Mouse (Mus musculus) brain, adult 2 months (tissue): ENCODE measurements around the gene Mcl1.
A peak's percentile ranks its signal among the peaks of the same experiment; 100 is the strongest.
"Not testable (repeated sequence)": the region's sequence is repeated elsewhere in the genome, so short reads cannot be mapped to it uniquely, and the experiment has no call there.

ENCODE experiments used
- DNase-seq: peaks from one replicate; pipeline ENCODE4 v3.0.0; 2011; ENCODE audit warnings: low read depth, low spot score

Mcl1 gene

DNA sequence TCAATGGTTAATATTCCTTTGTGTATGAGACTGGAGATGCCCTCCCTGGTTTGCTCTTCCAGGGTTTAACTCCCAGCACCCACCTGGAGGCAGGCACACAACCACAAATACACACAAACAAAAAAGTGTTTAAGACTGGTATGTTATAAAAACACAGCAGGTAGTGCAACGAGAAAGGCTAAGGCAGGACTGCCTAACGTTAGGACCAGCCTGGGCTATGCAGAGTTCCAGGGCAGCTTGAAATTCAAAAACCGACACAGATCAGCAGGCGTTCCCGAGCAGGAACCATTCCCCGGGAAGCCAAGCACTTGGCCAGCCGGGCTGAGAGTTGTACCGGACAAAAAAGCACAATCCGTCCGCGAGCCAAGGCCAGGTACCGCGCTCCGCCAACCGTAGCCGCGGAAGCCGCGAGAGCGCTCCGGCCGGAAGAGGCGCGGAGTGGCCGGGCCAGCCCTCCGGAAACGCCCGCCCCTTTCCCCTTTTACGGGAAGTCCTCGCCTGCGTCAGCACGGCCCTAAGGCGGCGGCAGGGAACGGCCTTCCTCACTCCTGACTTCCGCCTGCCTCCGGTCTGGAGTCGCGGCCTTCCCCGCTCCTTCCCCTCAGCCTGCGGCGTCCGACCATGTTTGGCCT, at the start of gene Mcl1:
Mcl1 (plus strand) TSS at position 553 of the 632 bp plus-strand sequence.
- DNase-seq: peak; percentile 98

DNA sequence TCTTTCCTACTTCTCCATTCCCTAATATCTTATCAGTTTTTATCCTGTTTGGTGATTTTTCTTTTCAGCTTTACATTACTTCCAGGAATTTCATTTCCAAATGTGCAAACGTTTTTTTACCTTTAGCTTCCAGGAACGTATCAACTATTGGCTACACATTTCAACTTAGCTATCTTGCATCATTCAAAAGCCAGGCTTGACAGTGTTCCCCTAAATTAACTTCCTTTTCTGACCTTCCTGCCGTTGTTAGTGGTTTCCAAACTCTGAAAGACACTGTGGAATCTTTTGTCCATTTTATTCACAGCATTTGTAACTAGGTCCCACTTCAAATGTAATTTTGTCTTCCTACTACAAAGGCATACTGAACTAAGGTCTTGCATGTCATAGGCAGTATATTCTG, 49.4 kb upstream of the Mcl1 start:
- DNase-seq: no peak

DNA sequence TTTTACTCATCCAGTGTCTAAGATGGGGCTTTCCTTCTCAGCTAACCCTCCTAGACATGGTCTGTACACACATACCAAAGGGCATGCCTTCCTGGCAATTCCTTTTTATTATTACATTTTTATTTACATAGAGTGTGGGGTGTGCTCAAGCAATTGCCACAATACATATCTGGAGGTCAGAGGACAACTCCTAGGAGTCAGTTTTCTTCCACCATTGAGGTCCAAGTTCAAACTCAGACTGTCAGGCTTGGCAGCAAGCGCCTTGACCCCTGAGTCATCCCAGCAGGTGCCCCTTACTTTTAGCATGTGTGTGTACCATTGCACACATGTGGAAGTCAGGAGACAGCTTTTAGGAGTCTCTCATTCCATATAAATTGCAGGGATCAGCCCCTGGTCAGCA, 44.6 kb upstream of the Mcl1 start:
- DNase-seq: no peak

DNA sequence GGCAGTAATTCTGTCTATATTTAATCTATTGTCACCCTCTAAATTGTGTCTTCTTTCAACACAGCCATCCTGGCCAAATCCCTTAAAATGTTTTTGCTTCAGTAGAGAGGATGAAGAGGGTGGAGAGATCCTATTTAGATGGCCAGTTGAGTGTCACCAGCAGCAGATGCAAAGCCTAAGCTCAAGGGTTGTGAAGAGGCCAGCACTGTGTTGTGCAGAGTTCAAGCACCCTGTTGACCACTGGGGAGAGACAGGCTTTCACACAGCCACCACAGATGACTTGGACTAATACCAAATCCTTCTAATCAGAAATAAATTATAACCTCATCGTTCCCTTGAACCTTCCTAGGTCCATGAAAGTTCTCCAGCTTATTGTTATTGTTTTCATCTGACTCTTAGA, 40.1 kb upstream of the Mcl1 start:
- DNase-seq: no peak

DNA sequence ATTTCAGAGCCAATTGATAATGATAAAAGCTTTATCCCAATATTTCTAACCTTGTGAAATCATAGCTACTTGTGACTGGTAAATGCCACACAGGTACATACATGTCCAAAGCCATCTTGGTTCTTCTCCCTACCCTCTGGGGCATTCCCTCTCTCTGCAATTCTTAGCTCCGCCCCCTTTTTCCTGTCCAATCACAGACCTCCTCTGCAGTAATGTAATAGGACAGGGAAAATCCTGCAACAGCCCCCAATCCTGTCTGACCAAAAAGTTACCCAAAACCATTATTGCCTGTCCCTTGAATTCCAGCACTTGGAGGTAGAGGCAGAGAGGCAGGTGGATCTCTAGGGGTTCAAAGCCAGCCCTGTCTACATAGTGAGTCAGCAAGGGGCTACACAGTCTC, 37.3 kb upstream of the Mcl1 start:
- DNase-seq: no peak

DNA sequence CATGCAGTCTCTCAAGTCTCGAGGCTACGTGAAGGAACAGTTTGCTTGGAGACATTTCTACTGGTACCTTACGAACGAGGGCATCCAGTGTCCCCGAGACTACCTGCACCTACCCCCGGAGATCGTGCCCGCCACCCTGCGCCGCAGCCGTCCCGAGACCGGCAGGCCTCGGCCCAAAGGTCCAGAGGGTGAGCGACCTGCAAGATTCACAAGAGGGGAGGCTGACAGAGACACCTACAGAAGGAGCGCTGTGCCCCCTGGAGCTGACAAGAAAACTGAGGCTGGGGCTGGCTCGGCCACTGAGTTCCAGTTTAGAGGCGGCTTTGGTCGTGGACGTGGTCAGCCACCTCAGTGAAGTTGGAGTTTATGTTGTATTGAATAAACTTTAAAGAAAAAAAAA, 36.2 kb upstream of the Mcl1 start:
- not testable (repeated sequence) for DNase-seq

DNA sequence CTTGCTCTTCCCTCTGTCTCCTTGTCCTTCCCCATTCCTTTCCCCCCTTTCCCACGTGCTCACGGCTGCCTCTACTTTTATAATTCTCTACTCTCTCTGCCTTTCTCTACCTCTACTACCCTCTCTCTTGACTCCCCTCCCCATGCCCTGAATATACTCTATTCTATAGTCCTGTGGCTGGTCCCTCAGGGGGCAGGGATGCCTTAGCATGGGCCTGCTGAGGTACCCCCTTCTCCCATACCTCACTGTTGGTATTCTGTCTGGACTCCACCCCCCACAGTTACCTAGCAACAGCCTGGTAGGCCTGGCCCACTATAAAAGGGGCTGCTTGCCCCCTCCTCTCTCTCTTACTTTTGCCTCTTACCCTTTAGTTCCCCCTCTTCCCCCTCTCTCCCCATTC, 35.0 kb upstream of the Mcl1 start:
- no peak for DNase-seq

DNA sequence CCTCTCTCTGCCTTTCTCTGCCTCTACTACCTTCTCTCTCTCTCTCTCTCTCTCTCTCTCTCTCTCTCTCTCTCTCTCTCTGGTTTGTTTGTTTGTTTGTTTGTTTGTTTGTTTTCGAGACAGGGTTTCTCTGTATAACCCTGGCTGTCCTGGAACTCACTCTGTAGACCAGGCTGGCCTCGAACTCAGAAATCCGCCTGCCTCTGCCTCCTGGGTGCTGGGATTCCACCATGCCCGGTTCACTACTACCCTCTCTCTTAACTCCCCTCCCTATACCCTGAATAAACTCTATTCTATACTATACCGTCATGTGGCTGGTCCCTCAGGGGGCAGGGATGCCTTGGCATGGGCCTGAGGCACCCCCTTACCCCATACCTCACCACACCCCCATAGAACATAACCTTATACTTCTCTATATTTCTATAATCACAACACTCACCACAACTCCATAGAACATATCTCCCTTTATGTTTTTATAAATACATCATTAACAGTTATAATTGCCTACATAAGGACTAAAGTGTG, 34.5 kb upstream of the Mcl1 start:
- DNase-seq: not testable (repeated sequence)

DNA sequence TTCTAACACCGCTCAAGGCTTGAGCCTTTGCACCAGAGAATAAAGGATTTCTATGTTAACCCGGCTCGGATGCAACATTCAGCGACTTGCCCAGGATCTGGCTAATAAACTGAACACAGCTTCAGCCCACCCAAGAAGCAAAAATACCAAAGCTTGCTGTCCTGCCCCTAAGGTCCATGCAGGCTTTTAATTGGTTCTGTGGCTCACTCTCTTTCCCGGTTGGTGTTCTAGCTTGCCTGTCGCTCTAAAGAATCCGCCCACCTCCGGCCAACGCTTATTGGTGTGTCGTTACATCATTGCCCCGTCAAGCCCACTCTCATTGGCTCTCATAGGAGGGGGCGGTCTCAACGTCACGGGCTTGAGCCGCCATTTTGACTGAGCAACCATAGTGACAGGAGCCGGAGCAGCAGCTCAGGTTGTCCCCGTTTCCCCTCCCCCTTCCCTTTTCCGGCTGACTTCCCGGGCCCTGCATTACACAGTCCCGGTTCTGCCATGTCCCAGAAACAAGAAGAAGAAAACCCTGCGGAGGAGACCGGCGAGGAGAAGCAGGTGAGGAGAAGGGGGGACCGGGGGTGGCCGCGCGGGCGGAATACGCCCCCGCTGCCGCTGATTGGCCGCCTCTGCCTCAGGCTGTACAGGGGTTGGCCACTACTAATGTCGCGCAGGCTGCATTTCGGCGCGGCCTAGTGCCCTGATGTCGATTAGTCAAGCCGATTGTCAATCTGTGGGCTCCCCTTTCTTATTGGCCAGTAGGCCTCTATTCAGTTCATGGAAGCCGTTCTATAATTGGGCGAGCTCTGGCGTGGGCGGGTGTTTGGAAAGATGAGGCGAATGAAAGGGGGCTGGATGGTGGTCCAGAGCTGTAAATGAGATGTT, 33.7 kb upstream of the Mcl1 start, which contains the start of gene Ensa:
Ensa (plus strand) TSS at position 366 of the 876 bp plus-strand sequence.
- peak; percentile 100 for DNase-seq

DNA sequence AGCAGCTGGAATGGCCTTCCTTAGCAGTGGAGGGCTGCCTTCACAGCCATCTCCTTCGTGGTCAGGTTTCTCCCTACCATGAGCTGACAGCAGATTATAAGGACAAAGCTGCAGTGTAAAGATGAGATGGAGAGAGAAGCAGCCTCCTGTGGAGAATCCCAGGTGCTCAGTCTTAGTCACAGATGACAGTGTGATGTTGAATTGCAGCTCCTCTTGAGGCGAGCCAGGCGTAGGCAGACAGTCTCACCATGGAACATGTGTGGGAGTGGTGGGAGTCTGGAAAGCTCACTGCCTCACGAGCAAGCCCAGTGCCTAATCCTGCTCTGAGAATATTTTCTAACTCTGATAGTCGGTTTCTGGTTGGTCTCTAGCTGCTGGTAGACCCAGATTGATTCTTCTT, 30.8 kb upstream of the Mcl1 start:
- DNase-seq: peak; percentile 95

DNA sequence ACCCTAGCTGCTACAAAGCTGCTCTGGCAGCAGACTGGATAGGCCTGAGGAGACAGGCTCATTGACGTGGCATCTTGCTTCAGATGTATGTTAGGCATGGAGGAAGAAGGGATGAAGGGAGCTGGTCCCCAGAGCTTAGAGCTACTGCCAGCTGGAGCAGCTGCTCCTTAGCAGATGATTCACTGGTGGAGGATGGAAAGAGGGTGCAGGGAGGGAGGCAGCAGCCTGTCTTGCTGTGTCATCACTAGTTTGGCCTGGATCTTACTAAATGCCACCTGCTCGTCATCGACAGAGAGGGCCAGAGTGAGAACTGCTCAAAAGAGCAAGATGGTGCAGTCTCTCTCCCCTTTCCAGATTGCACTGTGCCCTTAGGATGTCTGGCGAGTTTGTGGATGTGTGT, 28.8 kb upstream of the Mcl1 start:
- peak; percentile 96 for DNase-seq

DNA sequence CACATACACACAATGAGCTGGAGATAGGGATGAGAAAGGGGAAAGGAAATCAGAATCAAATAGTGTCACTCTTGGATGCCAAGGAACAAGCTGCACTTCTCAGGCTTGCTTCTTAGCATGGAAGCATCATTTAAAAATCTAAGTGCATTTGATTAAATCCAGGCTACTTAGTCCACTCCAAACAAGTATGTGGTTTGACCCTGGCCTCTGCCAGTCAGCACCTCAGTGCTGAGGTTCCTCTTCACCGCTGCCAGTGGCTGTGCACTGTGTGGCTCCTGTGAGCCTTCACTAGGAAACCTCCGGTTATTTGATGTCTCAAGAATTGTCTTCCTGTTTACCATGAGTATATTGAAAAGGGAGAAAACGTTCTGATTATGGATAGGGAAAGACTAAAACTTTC, 27.7 kb upstream of the Mcl1 start:
- no peak for DNase-seq

DNA sequence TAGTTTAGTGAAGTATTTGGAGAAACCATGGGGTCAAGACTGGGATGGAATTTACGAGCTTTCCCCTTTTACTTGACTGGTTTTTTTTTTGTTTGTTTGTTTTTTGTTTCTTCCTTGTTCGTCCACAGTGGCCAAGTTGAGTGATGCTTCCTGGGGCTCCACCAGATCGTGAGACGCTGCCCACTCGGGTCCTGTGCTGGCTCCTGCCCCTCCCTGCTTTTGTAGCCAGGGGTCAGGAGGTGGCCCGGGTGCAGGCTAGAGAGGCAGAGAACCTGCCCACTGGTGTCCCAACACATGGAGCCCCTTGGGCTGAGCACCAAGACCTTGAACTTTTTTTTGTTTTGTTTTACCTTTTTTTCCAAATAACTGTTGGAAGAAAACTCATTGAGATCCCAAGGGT, 27.3 kb upstream of the Mcl1 start:
- DNase-seq: no peak

DNA sequence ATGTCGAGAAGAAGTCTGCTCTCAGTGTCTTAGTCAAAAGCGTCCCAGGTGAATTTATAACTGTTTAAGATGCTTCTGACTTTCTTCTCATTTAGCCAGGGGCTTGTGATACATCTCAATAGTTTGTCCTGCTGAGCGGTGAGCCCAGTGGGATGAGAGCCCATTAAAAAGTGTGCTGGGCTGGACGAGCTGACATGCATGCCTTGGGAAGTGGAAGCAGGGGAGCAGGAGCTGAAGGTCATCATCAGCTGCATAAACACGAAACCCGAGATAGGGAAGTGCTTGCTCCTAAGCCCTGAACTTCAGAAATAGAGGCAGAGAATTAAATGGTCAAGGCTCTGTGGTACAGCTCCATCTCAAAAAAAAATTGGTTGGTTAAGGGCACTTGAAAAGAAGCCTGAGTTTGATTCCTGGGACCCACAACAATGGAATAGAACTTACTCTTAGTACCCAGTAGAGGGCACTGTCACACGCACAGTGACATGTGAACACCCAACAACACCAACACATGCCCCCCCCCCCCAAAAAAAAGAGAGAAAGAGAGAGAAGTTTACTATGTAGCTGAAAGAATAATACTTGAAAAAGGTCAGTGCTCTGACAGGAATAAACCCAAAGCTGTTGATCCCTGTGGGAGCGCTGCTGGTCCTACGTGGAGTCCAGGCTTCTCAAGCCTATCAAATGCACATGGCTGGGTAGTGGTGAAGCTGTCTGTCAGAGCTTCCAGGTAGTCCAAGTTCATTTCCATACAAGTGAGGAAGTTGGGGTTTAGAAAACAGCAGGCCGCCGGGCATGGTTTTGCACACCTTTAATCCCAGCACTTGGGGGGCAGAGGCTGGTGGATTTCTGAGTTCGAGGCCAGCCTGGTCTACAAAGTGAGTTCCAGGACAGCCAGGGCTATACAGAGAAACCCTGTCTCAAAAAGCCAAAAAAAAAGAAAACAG, 25.7 kb upstream of the Mcl1 start:
- peak; percentile 52 for DNase-seq

DNA sequence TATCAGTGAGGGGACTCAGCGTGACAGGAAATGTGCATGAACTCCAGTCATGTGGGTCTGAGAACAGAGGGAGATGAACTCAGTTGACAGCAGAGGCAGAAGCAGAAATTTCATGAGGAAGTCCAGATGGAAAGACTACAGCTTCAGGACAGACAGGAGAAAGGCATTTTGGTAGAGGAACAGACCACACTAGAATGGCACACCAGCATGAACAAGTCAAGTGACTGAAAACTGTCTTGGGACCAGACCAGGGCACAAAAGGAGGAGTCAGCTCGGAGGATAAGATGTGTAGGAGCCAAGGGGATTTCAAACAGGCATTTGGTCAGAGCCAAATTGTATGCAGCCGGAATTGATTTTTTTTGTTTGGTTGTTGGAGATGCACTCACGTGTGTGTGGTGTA, 23.0 kb upstream of the Mcl1 start:
- DNase-seq: no peak

DNA sequence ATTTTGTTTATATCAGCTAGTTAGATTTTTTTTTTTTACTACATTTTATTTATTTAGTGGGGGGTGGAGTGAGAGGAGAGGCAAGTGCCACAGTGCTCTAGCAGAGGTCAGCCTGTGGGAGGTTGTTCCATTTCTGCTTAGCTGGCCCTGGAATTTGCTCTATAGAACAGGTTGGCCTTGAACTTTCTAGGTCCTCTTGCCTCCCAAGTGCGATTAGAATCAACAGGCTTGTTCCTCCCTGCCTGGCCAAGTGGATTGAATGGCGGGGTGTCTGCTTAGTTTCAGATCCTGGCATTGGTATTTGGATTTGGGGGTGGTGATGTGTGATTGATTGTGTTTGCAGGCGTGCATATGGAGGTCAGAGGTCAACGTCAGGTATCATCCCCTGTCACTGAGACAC, 22.5 kb upstream of the Mcl1 start:
- no peak for DNase-seq

DNA sequence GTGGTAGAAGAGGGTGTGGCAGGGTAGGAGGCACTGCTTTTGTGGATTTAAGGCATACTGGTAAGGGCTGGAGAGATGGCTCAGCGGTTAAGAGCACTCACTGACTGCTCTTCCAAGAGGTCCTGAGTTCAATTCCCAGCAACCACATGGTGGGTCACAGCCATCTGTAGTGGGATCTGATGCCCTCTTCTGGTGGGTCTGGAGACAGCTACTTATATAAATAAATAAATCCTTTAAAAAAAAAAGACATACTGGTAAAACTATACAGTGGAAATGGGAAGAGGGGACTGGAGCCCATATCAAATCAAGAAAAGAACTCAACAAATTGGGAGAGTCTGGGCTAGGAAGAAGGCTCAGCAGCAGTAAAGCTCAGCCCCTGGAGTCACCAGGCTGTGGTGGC, 18.9 kb upstream of the Mcl1 start:
- DNase-seq: no peak

DNA sequence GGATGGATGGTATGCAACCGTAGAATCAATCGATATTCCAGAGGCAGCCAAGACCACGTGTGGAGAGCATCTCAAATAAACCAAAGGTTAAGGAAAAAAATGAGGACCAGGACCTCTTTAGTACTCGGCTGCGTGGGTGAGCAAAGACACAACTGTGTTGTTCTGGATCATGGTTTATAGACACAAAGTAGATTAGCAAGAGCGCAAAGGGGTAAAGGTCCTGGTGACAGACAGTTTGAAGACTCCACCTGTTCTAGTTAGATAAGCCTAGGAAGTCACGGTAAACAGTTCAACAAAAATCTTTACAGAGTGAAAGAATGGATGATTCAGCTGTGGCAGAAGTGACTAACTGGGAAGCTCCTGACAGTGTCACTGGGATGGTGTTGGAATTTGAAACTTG, 15.5 kb upstream of the Mcl1 start:
- DNase-seq: no peak

DNA sequence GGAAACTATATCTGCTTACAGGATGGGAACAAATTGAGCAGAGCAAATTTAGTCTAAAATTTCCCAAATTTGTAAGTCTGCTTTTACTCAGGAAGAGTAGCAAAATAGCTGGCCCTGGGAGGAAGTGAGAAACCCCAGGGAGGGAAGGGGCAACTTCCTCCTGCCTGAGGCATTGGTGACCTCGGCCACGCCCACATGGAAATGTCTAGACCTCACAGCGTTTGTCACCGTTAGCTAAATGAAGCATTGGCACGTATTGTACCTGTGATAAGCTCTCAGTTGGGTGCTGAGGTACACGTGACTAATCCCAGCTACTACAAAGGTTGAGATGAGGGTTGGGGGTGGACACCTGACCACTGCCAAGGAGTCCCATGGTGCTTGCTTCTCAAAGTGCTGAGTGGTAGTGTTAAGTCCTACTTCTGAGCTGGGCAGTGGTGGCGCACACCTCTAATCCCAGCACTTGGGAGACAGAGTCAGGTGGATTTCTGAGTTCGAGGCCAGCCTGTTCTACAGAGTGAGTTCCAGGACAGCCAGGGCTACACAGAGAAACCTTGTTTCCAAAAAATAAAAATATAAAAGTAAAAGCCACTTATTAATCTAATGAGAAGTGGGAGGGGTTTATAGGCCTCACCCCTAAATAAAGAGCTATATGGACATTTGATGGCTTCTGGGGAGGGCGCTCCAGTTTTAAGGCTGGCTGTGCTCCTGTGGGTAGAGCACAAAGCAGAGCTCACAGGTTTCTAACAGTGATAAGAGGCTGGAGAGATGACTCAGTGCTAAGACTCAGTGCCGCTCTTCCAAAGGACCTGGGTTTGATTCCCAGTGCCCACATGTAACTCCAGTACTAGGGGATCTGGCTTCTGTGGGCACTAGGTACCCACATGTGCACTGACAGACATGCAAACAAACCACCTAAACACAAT, 13.0 kb upstream of the Mcl1 start:
- DNase-seq: peak; percentile 26

DNA sequence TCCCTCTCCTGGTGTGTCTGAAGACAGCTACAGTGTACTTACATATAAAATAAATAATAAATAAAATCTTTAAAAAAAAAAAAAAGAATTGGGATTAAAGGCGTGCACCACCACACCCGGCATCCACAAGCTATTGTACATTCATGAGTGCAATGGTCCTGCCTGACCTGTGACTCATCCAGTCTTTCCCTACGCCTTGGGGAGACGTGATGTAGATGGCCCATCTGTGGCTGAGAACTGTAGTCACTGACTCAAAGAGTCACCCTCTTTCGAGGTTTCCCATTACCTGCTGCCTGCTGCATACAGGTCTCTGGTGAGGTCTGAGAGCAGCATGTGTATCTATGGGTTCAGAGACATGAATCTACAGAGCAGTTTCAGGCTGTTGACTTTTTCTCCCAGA, 10.6 kb upstream of the Mcl1 start:
- DNase-seq: no peak
